Mouse (Mus musculus): ENCODE data around the gene Olfr311. TPM values are rescaled to one million over a fixed set of nuclear protein-coding genes. Genes with fewer than 3 reads are reported as not detected.

The Olfr311 gene
- total and polyA plus RNA-seq, 3 experiments: not detected

DNA sequence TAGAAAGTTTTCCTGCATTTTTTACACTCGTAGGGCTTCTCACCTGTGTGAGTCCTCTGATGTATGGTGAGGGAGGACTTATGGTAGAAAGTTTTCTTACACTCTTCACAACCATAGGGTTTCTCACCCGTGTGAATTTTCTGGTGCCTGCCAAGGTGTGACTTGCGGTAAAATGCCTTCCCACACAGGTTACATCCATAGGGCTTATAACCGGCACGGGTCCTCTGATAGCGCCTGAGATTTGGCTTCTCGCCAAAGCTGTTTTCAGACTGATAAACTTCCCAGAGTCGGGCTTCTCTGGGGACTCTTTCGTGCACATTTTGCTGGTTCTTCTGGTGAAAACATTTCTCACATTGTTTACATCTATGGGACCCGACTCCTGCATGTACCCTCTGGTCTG is 51.5 kb downstream of the Olfr311 start:
- in situ Hi-C loops (cut with MboI; ENCODE audit: low pct_ligation_motif_present, low pct_unique_long_range_greater_than_20kb, low sequenced_read_pairs) (no loop called here), dilution Hi-C loops (cut with MboI; ENCODE audit: extremely low pct_ligation_motif_present, extremely low pct_unique_long_range_greater_than_20kb, low sequenced_read_pairs) (no loop called here)

More for the DNA sequence above, 51.5 kb downstream of the Olfr311 start:
- Histone ChIP-seq H3K4me1 (ENCODE audit: control insufficient read depth in 1 of 2, insufficient read depth in 2 of 2) (no peaks in the 10 kb centered on the region), H3K27me3 (replicated peaks) (no peaks in the 10 kb centered on the region), H3K9me3 (replicated peaks; ENCODE audit: low read length) (no peaks in the 10 kb centered on the region), H3K9ac (ENCODE audit: insufficient read depth, low read depth) (no peak overlapping the region), H3K4me3 (replicated peaks in 1 of 3; ENCODE audit: low read depth in 2 of 3, low read length in 2 of 3, poor library complexity in 1 of 3) (no peak overlapping the region), H3K4me2 (ENCODE audit: insufficient read depth, low read depth, poor library complexity, severe bottlenecking) (no peak overlapping the region), H3K36me3 (replicated peaks in 1 of 2; ENCODE audit: control insufficient read depth in 1 of 2, insufficient read depth in 1 of 2, low read length in 1 of 2) (peaks cover 51 to 68% of the 10 kb centered on the region in 2 experiments), H3K27ac (ENCODE audit: insufficient read depth, low read depth) (no peak overlapping the region), H3K79me2 (replicated peaks; ENCODE audit: control insufficient read depth, extremely low read depth, insufficient read depth, poor library complexity, severe bottlenecking) (no peaks in the 10 kb centered on the region)
- TF ChIP-seq NRF1 (IDR thresholded peaks at IDR 0.05; ENCODE audit: low read depth, low read length): no peak
- no peak for TF ChIP-seq NELFE (IDR thresholded peaks at IDR 0.05; ENCODE audit: low read depth, low read length)
- TF ChIP-seq JUN (IDR thresholded peaks at IDR 0.05; ENCODE audit: insufficient read depth, low read depth, low read length): no peak
- TF ChIP-seq CHD1 (IDR thresholded peaks at IDR 0.05; ENCODE audit: low read depth, low read length): no peak
- no peak for TF ChIP-seq JUND (conservative IDR thresholded peaks at IDR 0.05; ENCODE audit: low read depth, low read length)
- TF ChIP-seq USF1 (IDR thresholded peaks at IDR 0.05; ENCODE audit: low read depth, low read length): no peak
- TF ChIP-seq HCFC1 (IDR thresholded peaks at IDR 0.05; ENCODE audit: low read depth, low read length): no peak
- no peak for TF ChIP-seq POLR2A (IDR thresholded peaks at IDR 0.05; ENCODE audit: low read depth, low read length)
- no peak for TF ChIP-seq CHD2 (IDR thresholded peaks at IDR 0.05; ENCODE audit: low read length)
- no peak for TF ChIP-seq TBP (conservative IDR thresholded peaks at IDR 0.05; ENCODE audit: low read depth, low read length)
- no peak for TF ChIP-seq E2F4 (IDR thresholded peaks at IDR 0.05; ENCODE audit: insufficient replicate concordance, low read depth, low read length)
- TF ChIP-seq MAFK (IDR thresholded peaks at IDR 0.05; ENCODE audit: insufficient replicate concordance, low read length): no peak
- TF ChIP-seq RAD21 (IDR thresholded peaks at IDR 0.05; ENCODE audit: low read depth, low read length): no peak
- no peak for TF ChIP-seq MYC (IDR thresholded peaks at IDR 0.05; ENCODE audit: low read depth, low read length)
- no peak for TF ChIP-seq BHLHE40 (IDR thresholded peaks at IDR 0.05; ENCODE audit: low read depth, low read length)
- TF ChIP-seq TCF12 (IDR thresholded peaks at IDR 0.05; ENCODE audit: low read depth, low read length): no peak
- no peak for TF ChIP-seq ZNF384 (IDR thresholded peaks at IDR 0.05; ENCODE audit: low read depth, low read length)
- no peak for TF ChIP-seq IRF4 (IDR thresholded peaks at IDR 0.05; ENCODE audit: low read depth, low read length)
- no peak for TF ChIP-seq GABPA (IDR thresholded peaks at IDR 0.05; ENCODE audit: insufficient replicate concordance, low read depth, low read length)
- no peak for DNase-seq (ENCODE audit: extremely low read depth)

Other genes with a start within 250 kb of the Olfr311 start
Only the 20 nearest of the 24 such genes appear.
- gene Olfr322, start 180.5 kb upstream of the Olfr311 start, total RNA-seq (2012; rRNA removed): not detected in 2 replicates
- gene Olfr322, start 180.5 kb upstream of the Olfr311 start, total RNA-seq (2014; rRNA removed): not detected in 2 replicates
- gene Olfr322, start 180.5 kb upstream of the Olfr311 start, polyA plus RNA-seq (2012; ENCODE audit: insufficient read length, low read depth): not detected in 2 replicates
- not detected in 2 replicates for gene Olfr320, start 158.2 kb upstream of the Olfr311 start, total RNA-seq (2012; rRNA removed)
- not detected in 2 replicates for gene Olfr320, start 158.2 kb upstream of the Olfr311 start, total RNA-seq (2014; rRNA removed)
- gene Olfr320, start 158.2 kb upstream of the Olfr311 start, polyA plus RNA-seq (2012; ENCODE audit: insufficient read length, low read depth): not detected in 2 replicates
- not detected in 2 replicates for gene Olfr319, start 140.1 kb upstream of the Olfr311 start, total RNA-seq (2012; rRNA removed)
- gene Olfr319, start 140.1 kb upstream of the Olfr311 start, total RNA-seq (2014; rRNA removed): not detected in 2 replicates
- gene Olfr319, start 140.1 kb upstream of the Olfr311 start, polyA plus RNA-seq (2012; ENCODE audit: insufficient read length, low read depth): not detected in 2 replicates
- not detected in 2 replicates for gene Olfr318, start 115.2 kb upstream of the Olfr311 start, total RNA-seq (2012; rRNA removed)
- not detected in 2 replicates for gene Olfr318, start 115.2 kb upstream of the Olfr311 start, total RNA-seq (2014; rRNA removed)
- gene Olfr318, start 115.2 kb upstream of the Olfr311 start, polyA plus RNA-seq (2012; ENCODE audit: insufficient read length, low read depth): not detected in 2 replicates
- not detected in 2 replicates for gene Olfr317, start 100.0 kb upstream of the Olfr311 start, total RNA-seq (2012; rRNA removed)
- not detected in 2 replicates for gene Olfr317, start 100.0 kb upstream of the Olfr311 start, total RNA-seq (2014; rRNA removed)
- not detected in 2 replicates for gene Olfr317, start 100.0 kb upstream of the Olfr311 start, polyA plus RNA-seq (2012; ENCODE audit: insufficient read length, low read depth)
- not detected in 2 replicates for gene Olfr316, start 86.5 kb upstream of the Olfr311 start, total RNA-seq (2012; rRNA removed)
- gene Olfr316, start 86.5 kb upstream of the Olfr311 start, total RNA-seq (2014; rRNA removed): not detected in 2 replicates
- not detected in 2 replicates for gene Olfr316, start 86.5 kb upstream of the Olfr311 start, polyA plus RNA-seq (2012; ENCODE audit: insufficient read length, low read depth)
- not detected in 2 replicates for gene Olfr315, start 66.1 kb upstream of the Olfr311 start, total RNA-seq (2012; rRNA removed)
- gene Olfr315, start 66.1 kb upstream of the Olfr311 start, total RNA-seq (2014; rRNA removed): not detected in 2 replicates
- gene Olfr315, start 66.1 kb upstream of the Olfr311 start, polyA plus RNA-seq (2012; ENCODE audit: insufficient read length, low read depth): not detected in 2 replicates
- not detected in 2 replicates for gene Olfr314, start 56.3 kb upstream of the Olfr311 start, total RNA-seq (2012; rRNA removed)
- gene Olfr314, start 56.3 kb upstream of the Olfr311 start, total RNA-seq (2014; rRNA removed): not detected in 2 replicates
- not detected in 2 replicates for gene Olfr314, start 56.3 kb upstream of the Olfr311 start, polyA plus RNA-seq (2012; ENCODE audit: insufficient read length, low read depth)
- 0.67 and 0.72 TPM in 2 replicates for gene Fam183b, start 37.3 kb upstream of the Olfr311 start, total RNA-seq (2012; rRNA removed)
- not detected in 2 replicates for gene Fam183b, start 37.3 kb upstream of the Olfr311 start, total RNA-seq (2014; rRNA removed)
- not detected in 2 replicates for gene Fam183b, start 37.3 kb upstream of the Olfr311 start, polyA plus RNA-seq (2012; ENCODE audit: insufficient read length, low read depth)
- gene Olfr313, start 24.3 kb upstream of the Olfr311 start, total RNA-seq (2012; rRNA removed): 0.04 and 0.13 TPM in 2 replicates
- gene Olfr313, start 24.3 kb upstream of the Olfr311 start, total RNA-seq (2014; rRNA removed): not detected in 2 replicates
- 0.09 and 0.10 TPM in 2 replicates for gene Olfr313, start 24.3 kb upstream of the Olfr311 start, polyA plus RNA-seq (2012; ENCODE audit: insufficient read length, low read depth)
- not detected in 2 replicates for gene Olfr312, start 10.0 kb upstream of the Olfr311 start, total RNA-seq (2012; rRNA removed)
- gene Olfr312, start 10.0 kb upstream of the Olfr311 start, total RNA-seq (2014; rRNA removed): not detected in 2 replicates
- not detected in 2 replicates for gene Olfr312, start 10.0 kb upstream of the Olfr311 start, polyA plus RNA-seq (2012; ENCODE audit: insufficient read length, low read depth)
- gene Gm12258, start 7.9 kb downstream of the Olfr311 start, total RNA-seq (2012; rRNA removed): 2.9 and 3.1 TPM in 2 replicates
- gene Gm12258, start 7.9 kb downstream of the Olfr311 start, total RNA-seq (2014; rRNA removed): 1.4 and 1.5 TPM in 2 replicates
- 1.6 and 2.2 TPM in 2 replicates for gene Gm12258, start 7.9 kb downstream of the Olfr311 start, polyA plus RNA-seq (2012; ENCODE audit: insufficient read length, low read depth)
- 3.4 and 3.6 TPM in 2 replicates for gene 2810021J22Rik, start 28.0 kb downstream of the Olfr311 start, total RNA-seq (2012; rRNA removed)
- gene 2810021J22Rik, start 28.0 kb downstream of the Olfr311 start, total RNA-seq (2014; rRNA removed): 4.5 and 4.8 TPM in 2 replicates
- 3.3 and 3.7 TPM in 2 replicates for gene 2810021J22Rik, start 28.0 kb downstream of the Olfr311 start, polyA plus RNA-seq (2012; ENCODE audit: insufficient read length, low read depth)
- 5.7 and 7.0 TPM in 2 replicates for gene Zfp39, start 65.0 kb downstream of the Olfr311 start, total RNA-seq (2012; rRNA removed)
- gene Zfp39, start 65.0 kb downstream of the Olfr311 start, total RNA-seq (2014; rRNA removed): 6.2 and 6.8 TPM in 2 replicates
- 5.8 and 6.7 TPM in 2 replicates for gene Zfp39, start 65.0 kb downstream of the Olfr311 start, polyA plus RNA-seq (2012; ENCODE audit: insufficient read length, low read depth)
- gene Btnl10, start 78.7 kb downstream of the Olfr311 start, total RNA-seq (2012; rRNA removed): not detected in 2 replicates
- not detected in 2 replicates for gene Btnl10, start 78.7 kb downstream of the Olfr311 start, total RNA-seq (2014; rRNA removed)
- gene Btnl10, start 78.7 kb downstream of the Olfr311 start, polyA plus RNA-seq (2012; ENCODE audit: insufficient read length, low read depth): not detected in 2 replicates
- 185 and 230 TPM in 2 replicates for gene Rnf187, start 99.7 kb downstream of the Olfr311 start, total RNA-seq (2012; rRNA removed)
- 175 and 188 TPM in 2 replicates for gene Rnf187, start 99.7 kb downstream of the Olfr311 start, total RNA-seq (2014; rRNA removed)
- gene Rnf187, start 99.7 kb downstream of the Olfr311 start, polyA plus RNA-seq (2012; ENCODE audit: insufficient read length, low read depth): 181 and 195 TPM in 2 replicates
- 0.34 TPM in 1 of 2 replicates, not detected in the other for gene Hist3h2ba, start 109.7 kb downstream of the Olfr311 start, total RNA-seq (2012; rRNA removed)
- gene Hist3h2ba, start 109.7 kb downstream of the Olfr311 start, total RNA-seq (2014; rRNA removed): not detected in 2 replicates
- gene Hist3h2ba, start 109.7 kb downstream of the Olfr311 start, polyA plus RNA-seq (2012; ENCODE audit: insufficient read length, low read depth): not detected in 2 replicates
- gene Hist3h2a, start 115.4 kb downstream of the Olfr311 start, total RNA-seq (2012; rRNA removed): 97.2 and 125 TPM in 2 replicates
- 4.4 and 6.1 TPM in 2 replicates for gene Hist3h2a, start 115.4 kb downstream of the Olfr311 start, total RNA-seq (2014; rRNA removed)
- gene Hist3h2a, start 115.4 kb downstream of the Olfr311 start, polyA plus RNA-seq (2012; ENCODE audit: insufficient read length, low read depth): 0.79 and 1.2 TPM in 2 replicates
- gene Trim17, start 115.4 kb downstream of the Olfr311 start, total RNA-seq (2012; rRNA removed): 0.21 and 0.47 TPM in 2 replicates
- gene Trim17, start 115.4 kb downstream of the Olfr311 start, total RNA-seq (2014; rRNA removed): not detected in 2 replicates
- gene Trim17, start 115.4 kb downstream of the Olfr311 start, polyA plus RNA-seq (2012; ENCODE audit: insufficient read length, low read depth): 0.20 and 0.49 TPM in 2 replicates
- 32.5 and 33.2 TPM in 2 replicates for gene Trim11, start 138.8 kb downstream of the Olfr311 start, total RNA-seq (2012; rRNA removed)
- gene Trim11, start 138.8 kb downstream of the Olfr311 start, total RNA-seq (2014; rRNA removed): 22.5 and 23.2 TPM in 2 replicates
- 21.8 and 23.0 TPM in 2 replicates for gene Trim11, start 138.8 kb downstream of the Olfr311 start, polyA plus RNA-seq (2012; ENCODE audit: insufficient read length, low read depth)